Mouse (Mus musculus) lung, embryonic 14.5 days (tissue): ENCODE results near the gene Chit1. TPM values are rescaled to one million over a fixed set of nuclear protein-coding genes. Genes with fewer than 3 reads are reported as not detected.

Source experiments
- ATAC-seq: fragments of 200-750 bp; cut with Nextera tagmentation; 2 replicates; pipeline ENCODE4 v1.8.0; 2017; ENCODE audit warnings: mild to moderate bottlenecking, moderate TSS enrichment, moderate library complexity; ENCODE audit not compliant: insufficient read depth
- DNase-seq: peaks from one replicate; pipeline ENCODE4 v3.0.0-alpha.2; 2015
- H3K27ac ChIP-seq: fragments of 300-500 bp; sonication (generic); 2 replicates; pipeline ENCODE4 v1.5.1; 2014; ENCODE audit warnings: low read depth, mild to moderate bottlenecking, moderate library complexity
- H3K27me3 ChIP-seq: fragments of 300-500 bp; sonication (generic); 2 replicates; pipeline ENCODE4 v1.6.1; 2014; ENCODE audit warnings: low read length, control low read depth; ENCODE audit not compliant: insufficient read depth
- H3K36me3 ChIP-seq: fragments of 300-500 bp; sonication (generic); 2 replicates; pipeline ENCODE4 v1.6.1; 2014; ENCODE audit warnings: control low read depth; ENCODE audit not compliant: insufficient read depth
- H3K4me1 ChIP-seq: fragments of 300-500 bp; sonication (generic); 2 replicates; pipeline ENCODE4 v1.6.1; 2014; ENCODE audit warnings: antibody characterized with exemption, control low read depth; ENCODE audit not compliant: insufficient read depth
- H3K4me2 ChIP-seq: fragments of 300-500 bp; sonication (generic); 2 replicates; pipeline ENCODE4 v1.6.1; 2014; ENCODE audit warnings: mild to moderate bottlenecking
- H3K4me3 ChIP-seq: fragments of 300-500 bp; sonication (generic); 2 replicates; pipeline ENCODE4 v1.5.1; 2014; ENCODE audit warnings: low read depth, low read length
- H3K9ac ChIP-seq: fragments of 300-500 bp; sonication (generic); 2 replicates; pipeline ENCODE4 v1.6.1; 2014
- H3K9me3 ChIP-seq: fragments of 300-500 bp; sonication (generic); 2 replicates; pipeline ENCODE4 v1.6.1; 2016; ENCODE audit warnings: low read depth, low read length, control low read depth
- CTCF ChIP-seq: IDR thresholded peaks from 2 replicates; pipeline ENCODE4 v1.5.1; 2016; ENCODE audit warnings: antibody characterized with exemption, low read depth
- WGBS: fragments of 180-500 bp; shearing (Covaris S2); extraction: QIAGEN DNeasy Blood & Tissue Kit; methylation state at CpG from one replicate; pipeline ENCODE4 v1.1.7; 2014; 5-methylcytosine and 5-hydroxymethylcytosine counted together
- polyA plus RNA-seq: library from polyadenylated mRNA; unstranded; fragments of >200 nt; fragmentation: Nextera tagmentation; extraction: Ambion mirVana; gene quantifications from 2 replicates; pipeline ENCODE4 v1.2.1, GENCODE M21; 2014

Gene Chit1
- polyA plus RNA-seq, 1 experiment from 2014 or later = not detected

DNA sequence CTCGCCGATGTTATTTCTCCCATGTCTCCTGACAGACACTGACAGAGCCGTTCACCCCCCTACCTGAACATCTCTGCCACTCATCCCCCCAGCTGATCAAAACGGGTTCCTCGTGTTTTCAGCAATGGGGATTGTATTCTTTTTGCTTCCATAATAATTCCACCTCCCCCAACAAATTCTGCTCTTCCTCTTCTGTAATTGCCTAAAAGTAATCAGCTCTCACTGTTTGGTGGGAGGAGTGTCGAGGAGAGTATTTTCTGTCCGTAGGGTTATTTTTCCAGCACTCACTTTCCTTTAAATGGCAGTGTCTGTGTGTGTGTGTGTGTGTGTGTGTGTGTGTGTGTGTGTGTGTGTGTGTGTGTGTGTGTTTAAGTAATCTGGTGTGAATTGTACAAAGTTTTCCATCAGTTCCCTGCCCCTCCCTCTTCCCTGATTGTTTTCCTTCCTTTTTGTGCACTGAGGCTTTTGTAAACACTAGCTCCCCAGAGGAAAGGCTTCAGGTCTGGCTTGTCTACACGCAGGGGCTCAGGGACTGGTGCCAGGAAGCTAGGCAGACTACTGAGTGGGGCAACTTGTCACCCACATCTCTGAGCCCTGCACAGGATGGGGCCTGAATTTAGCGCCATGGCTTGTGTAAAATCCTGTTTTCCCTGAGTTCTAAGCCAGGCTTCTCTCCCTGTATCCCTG lies 31.4 kb upstream of the Chit1 start:
- H3K4me1 ChIP-seq = peaks cover 21% of the 10 kb centered on the region
- H3K4me2 ChIP-seq = peak overlapping the region; percentile 88
- no peaks in the 10 kb centered on the region for H3K9me3 ChIP-seq
- H3K27ac ChIP-seq = peak overlapping the region; percentile 88
- no peaks in the 10 kb centered on the region for H3K27me3 ChIP-seq
- TF ChIP-seq CTCF = no peak
- DNase-seq (peak; percentile 80), ATAC-seq (peak; percentile 25; the same call in 1 of the 2 replicates)
- H3K9ac ChIP-seq = peak overlapping the region; percentile 53
- H3K4me3 ChIP-seq = peak overlapping the region; percentile 71
- peaks cover 30% of the 10 kb centered on the region for H3K36me3 ChIP-seq
- WGBS = 3% methylated on average over 9 of the region's 9 CpGs

DNA sequence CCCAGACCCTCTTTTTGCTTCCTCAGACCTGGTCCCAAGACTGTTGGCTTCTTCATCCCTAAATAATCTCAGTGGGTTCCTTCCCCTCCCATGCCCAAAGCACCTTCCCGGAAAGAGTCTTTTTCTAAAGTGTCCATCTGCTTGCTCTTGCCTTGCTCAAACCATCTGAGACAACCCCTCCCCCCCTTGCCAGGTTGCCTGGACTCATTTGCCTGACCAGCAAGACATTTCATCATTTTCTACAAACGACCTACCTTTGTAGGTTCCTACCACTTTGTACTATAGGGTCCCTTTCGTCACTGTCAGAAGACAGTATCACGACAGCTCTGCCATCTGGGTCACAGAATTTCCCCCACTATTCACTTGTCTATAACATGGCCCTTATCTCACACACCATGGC lies 30.6 kb upstream of the Chit1 start:
- no peaks in the 10 kb centered on the region for H3K9me3 ChIP-seq
- H3K4me3 ChIP-seq = no peak overlapping the region
- no peaks in the 10 kb centered on the region for H3K27me3 ChIP-seq
- H3K4me1 ChIP-seq = peaks cover 21% of the 10 kb centered on the region
- WGBS = 78% methylated on average over 4 of the region's 4 CpGs
- ATAC-seq = no peak
- H3K9ac ChIP-seq = no peak overlapping the region
- peak overlapping the region; percentile 88 for H3K27ac ChIP-seq
- no peak for DNase-seq
- TF ChIP-seq CTCF = no peak
- H3K36me3 ChIP-seq = peaks cover 23% of the 10 kb centered on the region
- H3K4me2 ChIP-seq = no peak overlapping the region

DNA sequence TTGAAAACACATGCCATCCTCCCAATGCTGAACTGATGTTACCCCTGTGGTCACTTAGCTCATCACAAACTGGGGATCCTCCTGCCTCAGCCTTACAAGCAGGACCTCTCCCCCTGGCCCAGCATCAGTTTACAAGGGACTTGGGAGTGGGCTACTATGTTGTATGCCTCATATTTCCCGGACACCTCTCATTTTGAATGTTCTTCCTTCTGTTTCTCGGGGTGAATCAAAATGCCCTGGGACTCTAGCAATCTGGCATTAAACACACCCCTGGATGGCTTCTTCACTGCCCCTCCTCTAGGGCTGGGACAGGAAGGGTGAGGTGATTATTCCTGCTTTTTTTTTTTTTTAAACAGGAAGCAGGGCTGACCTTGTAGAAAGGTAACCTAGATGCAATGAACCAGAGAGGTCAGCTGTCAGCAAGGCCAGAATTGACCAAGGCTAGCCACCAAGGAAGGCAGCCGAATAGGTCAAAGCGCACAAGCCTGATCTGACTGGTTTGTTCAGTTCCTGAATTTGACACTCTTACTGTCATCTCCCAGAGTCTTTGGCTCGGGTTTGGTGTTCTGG lies 30.1 kb upstream of the Chit1 start:
- Histone ChIP-seq H3K4me1 (peaks cover 19% of the 10 kb centered on the region), H3K36me3 (peaks cover 17% of the 10 kb centered on the region), H3K9me3 (no peaks in the 10 kb centered on the region), H3K27me3 (no peaks in the 10 kb centered on the region), H3K4me2 (no peak overlapping the region), H3K27ac (no peak overlapping the region), H3K4me3 (no peak overlapping the region), H3K9ac (no peak overlapping the region)
- WGBS = 78% methylated on average over 5 of the region's 5 CpGs
- no peak for ATAC-seq
- TF ChIP-seq CTCF = no peak
- no peak for DNase-seq

DNA sequence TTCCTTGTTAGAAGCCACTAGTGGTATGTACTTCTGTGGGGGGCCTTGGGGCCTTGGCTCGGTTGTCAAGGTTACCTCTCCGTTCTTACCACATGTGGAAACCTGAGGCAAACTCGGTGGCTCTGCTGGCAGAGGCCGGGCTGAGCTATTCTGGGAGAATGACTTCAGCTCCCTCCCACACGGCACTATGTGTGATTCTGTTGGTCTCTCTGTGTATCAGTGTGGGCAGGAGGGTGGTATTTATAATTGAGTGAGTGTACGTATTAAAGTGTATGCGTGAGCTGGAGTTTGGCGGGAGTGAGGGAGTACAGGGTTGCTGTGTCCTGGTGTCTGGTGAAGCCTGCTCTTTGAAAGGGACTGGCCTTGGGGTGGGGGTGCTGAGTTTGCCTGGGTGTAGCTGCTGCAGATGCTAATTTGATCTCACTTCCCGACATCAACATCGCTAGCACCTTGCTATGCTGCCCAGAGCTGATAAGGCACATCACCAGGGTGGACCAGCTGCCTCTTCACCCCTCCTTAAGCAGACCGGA lies 28.0 kb upstream of the Chit1 start:
- Histone ChIP-seq H3K4me1 (peaks cover 30% of the 10 kb centered on the region), H3K9me3 (no peaks in the 10 kb centered on the region), H3K9ac (no peak overlapping the region), H3K36me3 (no peaks in the 10 kb centered on the region), H3K4me3 (no peak overlapping the region), H3K4me2 (0 out of 2 replicates have a peak overlapping the region, but pooled peaks have one; percentile 3), H3K27ac (peak overlapping the region; percentile 26), H3K27me3 (no peaks in the 10 kb centered on the region)
- no peak for ATAC-seq
- WGBS = 32% methylated on average over 11 of the region's 11 CpGs
- peak; percentile 68 for DNase-seq
- TF ChIP-seq CTCF = no peak

DNA sequence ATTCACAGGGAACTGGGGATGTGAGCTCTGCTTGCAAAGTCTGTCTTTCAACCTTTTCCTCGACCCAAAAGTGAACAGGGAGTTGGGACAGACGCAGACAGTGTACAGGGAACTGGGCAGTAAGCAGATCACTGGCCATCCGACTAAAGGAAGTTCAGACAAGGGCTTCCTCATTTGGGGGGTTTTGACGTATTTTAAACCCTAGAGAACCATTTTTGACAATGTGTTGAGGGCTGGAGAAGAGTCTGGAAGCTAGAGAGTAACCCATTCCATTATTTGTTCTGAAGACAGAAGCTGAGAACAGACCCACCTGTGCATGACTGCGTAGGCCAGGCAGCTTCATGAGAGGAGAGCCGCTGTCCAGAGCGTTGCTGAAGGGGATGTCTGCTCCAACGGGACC lies 27.4 kb upstream of the Chit1 start:
- TF ChIP-seq CTCF = no peak
- ATAC-seq = no peak
- H3K4me3 ChIP-seq = no peak overlapping the region
- H3K9me3 ChIP-seq = no peaks in the 10 kb centered on the region
- no peaks in the 10 kb centered on the region for H3K36me3 ChIP-seq
- H3K27me3 ChIP-seq = no peaks in the 10 kb centered on the region
- H3K4me2 ChIP-seq = no peak overlapping the region
- no peak overlapping the region for H3K9ac ChIP-seq
- no peak for DNase-seq
- peaks cover 30% of the 10 kb centered on the region for H3K4me1 ChIP-seq
- 69% methylated on average over 8 of the region's 8 CpGs for WGBS
- peak overlapping the region; percentile 26; the same call in 1 of the 2 replicates for H3K27ac ChIP-seq

DNA sequence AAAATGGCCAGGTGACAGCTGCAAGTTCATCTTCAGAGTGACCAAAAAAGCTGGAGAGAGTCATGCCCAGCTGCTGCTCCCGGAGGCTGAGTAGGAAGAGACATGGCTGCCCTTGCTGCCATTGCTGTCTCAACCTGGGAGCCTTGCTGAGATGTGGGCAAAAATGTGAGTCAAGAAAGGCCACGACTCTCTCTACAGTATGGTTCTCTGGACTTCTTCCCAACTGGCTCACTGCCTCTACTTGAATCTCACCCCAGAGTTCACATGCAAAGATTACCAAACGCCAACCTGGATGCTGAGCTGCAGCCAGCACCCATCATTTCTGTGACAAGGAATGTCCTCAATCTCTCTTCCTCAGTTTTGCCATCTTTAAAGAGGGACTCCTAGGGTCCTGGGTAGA lies 26.9 kb upstream of the Chit1 start:
- no peak for DNase-seq
- TF ChIP-seq CTCF = no peak
- Histone ChIP-seq H3K27me3 (no peaks in the 10 kb centered on the region), H3K36me3 (no peaks in the 10 kb centered on the region), H3K9ac (no peak overlapping the region), H3K4me2 (no peak overlapping the region), H3K9me3 (no peaks in the 10 kb centered on the region), H3K4me1 (peaks cover 30% of the 10 kb centered on the region), H3K27ac (no peak overlapping the region), H3K4me3 (no peak overlapping the region)
- 65% methylated on average over 3 of the region's 3 CpGs for WGBS
- ATAC-seq = no peak

DNA sequence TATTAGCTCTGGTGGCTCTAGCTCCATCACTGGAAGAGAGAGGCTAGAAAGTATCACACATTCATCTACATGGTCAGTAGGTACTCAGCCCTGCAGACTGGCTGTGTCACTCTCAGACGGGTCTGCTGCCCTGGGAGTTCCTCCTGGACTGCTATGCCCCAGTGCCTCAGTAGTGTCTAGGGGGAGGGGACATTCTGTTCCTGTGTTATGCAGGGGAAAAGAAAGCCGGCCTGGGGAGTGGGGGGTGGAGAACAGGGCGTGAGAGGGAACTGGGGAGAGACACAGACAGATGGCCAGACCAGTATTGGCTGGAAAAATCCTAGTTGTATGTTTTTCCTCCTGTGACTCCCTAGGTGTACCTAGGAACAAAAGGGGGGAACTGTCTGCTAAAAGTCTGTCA lies 25.0 kb upstream of the Chit1 start:
- Histone ChIP-seq H3K9ac (peak overlapping the region; percentile 13; the same call in 1 of the 2 replicates), H3K4me1 (peaks cover 19% of the 10 kb centered on the region), H3K4me3 (no peak overlapping the region), H3K27me3 (no peaks in the 10 kb centered on the region), H3K36me3 (no peaks in the 10 kb centered on the region), H3K9me3 (no peaks in the 10 kb centered on the region), H3K4me2 (no peak overlapping the region; the same call in 1 of the 2 replicates), H3K27ac (no peak overlapping the region)
- no peak for DNase-seq
- 43% methylated on average over 3 of the region's 3 CpGs for WGBS
- no peak for TF ChIP-seq CTCF
- 0 out of 2 replicates have a peak, but pooled peaks have one; percentile 22 for ATAC-seq
